Mouse (Mus musculus) left cerebral cortex, postnatal 4 days (tissue): ENCODE measurements around the gene Tepsin. TPM values are rescaled to one million over a fixed set of nuclear protein-coding genes. Genes with fewer than 3 reads are reported as not detected.

Experiments used
- microRNA-seq: library from miRNA; unstranded; fragments of <30 nt; microRNA quantifications from one replicate; pipeline ENCODE4 v1.2.0, GENCODE M21; 2022
- total RNA-seq, 2 experiments: library from RNA; stranded (reverse); gene quantifications; 2 replicates each; pipeline ENCODE4 v1.2.3; 2021

The Tepsin gene
- total RNA-seq, 2 experiments from 2014 or later = 18.9 to 19.5 TPM

Small RNA genes within 50 kb of the gene (microRNA-seq; reads per million reads assigned to microRNA genes)
- not detected for gene Gm25948

Other genes with a start within 250 kb of the Tepsin start
- gene Chmp6, start 185.3 kb downstream of the Tepsin start, total RNA-seq = 10 to 100 TPM; 43.2 to 48.2 TPM
- gene Baiap2, start 156.0 kb downstream of the Tepsin start, total RNA-seq = 10 to 100 TPM; 71.7 to 72.2 TPM
- gene Aatk, start 51.6 kb downstream of the Tepsin start, total RNA-seq = 100 to 1,000 TPM; 111 to 114 TPM
- 10 to 100 TPM; 49.8 to 53.8 TPM for gene Cep131, start 11.9 kb downstream of the Tepsin start, total RNA-seq
- gene Ndufaf8, start 197 bp upstream of the Tepsin start, total RNA-seq = 10 to 100 TPM; 27.9 to 29.6 TPM
- gene Slc38a10, start 52.6 kb upstream of the Tepsin start, total RNA-seq = 100 to 1,000 TPM; 113 to 119 TPM
- 10 to 100 TPM; 36.5 to 39.5 TPM for gene Bahcc1, start 134.2 kb upstream of the Tepsin start, total RNA-seq
- 1,000 to 10,000 TPM; 3,514 to 3,537 TPM for gene Actg1, start 249.8 kb upstream of the Tepsin start, total RNA-seq